Mouse (Mus musculus) heart, postnatal 36 days (tissue): ENCODE measurements at regions not wholly inside any gene's neighbourhood (a gene's known extent, or its start where the extent isn't known, plus 50 kb on each side); places are given as distances from the start of the nearest gene placed in this dataset.

Source experiments
- DNase-seq, 2 experiments: peaks; one replicate each; pipeline ENCODE4 v3.0.0; 2021 to 2022
- intact Hi-C: fragments of 180-260 bp; cut with DNase I; formaldehyde crosslinking; loops from one replicate; pipeline ENCODE4 v1.15.1; 2025

- no peak for DNase-seq
- intact Hi-C loops, result no loop called here
Observed at GRCm38 (mm10) chr6:66224164-66224903, 271.9 kb downstream of the 4930544G11Rik start.

- no peak for DNase-seq
- intact Hi-C loops, result no loop called here
Observed at GRCm38 (mm10) chr6:66236368-66236767, 284.0 kb downstream of the 4930544G11Rik start.

GRCm38 (mm10) chr6:66255378-66255777, 279.8 kb upstream of the Mad2l1 start:
- DNase-seq, result no peak
- intact Hi-C loops, result no loop called here

GRCm38 (mm10) chr6:66263429-66263828, 271.8 kb upstream of the Mad2l1 start:
- intact Hi-C loops, result no loop called here
- DNase-seq, result no peak

- intact Hi-C loops, result no loop called here
- no peak for DNase-seq
Observed at GRCm38 (mm10) chr6:66263918-66264317, 271.3 kb upstream of the Mad2l1 start.

GRCm38 (mm10) chr6:66268427-66268826, 266.8 kb upstream of the Mad2l1 start:
- DNase-seq, result no peak
- intact Hi-C loops, result no loop called here

- DNase-seq, result peak in 1 of 2 experiments; percentile 7
- intact Hi-C loops, result no loop called here
Observed at GRCm38 (mm10) chr6:66271414-66272206, 263.6 kb upstream of the Mad2l1 start.

- DNase-seq, result no peak
- intact Hi-C loops, result no loop called here
Observed at GRCm38 (mm10) chr6:66272216-66272615, 263.0 kb upstream of the Mad2l1 start.

GRCm38 (mm10) chr6:66274737-66275136, 260.5 kb upstream of the Mad2l1 start:
- intact Hi-C loops, result no loop called here
- DNase-seq, result no peak

GRCm38 (mm10) chr6:66280701-66281100, 254.5 kb upstream of the Mad2l1 start:
- intact Hi-C loops, result no loop called here
- no peak for DNase-seq

GRCm38 (mm10) chr6:66282566-66283115, 252.5 kb upstream of the Mad2l1 start:
- intact Hi-C loops, result no loop called here
- no peak for DNase-seq

GRCm38 (mm10) chr6:66283521-66283920, 251.7 kb upstream of the Mad2l1 start:
- intact Hi-C loops, result no loop called here
- no peak for DNase-seq

- DNase-seq, result no peak
- intact Hi-C loops, result no loop called here
Observed at GRCm38 (mm10) chr6:66287607-66288006, 247.6 kb upstream of the Mad2l1 start.

GRCm38 (mm10) chr6:66289196-66289595, 246.0 kb upstream of the Mad2l1 start:
- DNase-seq, result no peak
- intact Hi-C loops, result no loop called here

GRCm38 (mm10) chr6:66291576-66291975, 243.6 kb upstream of the Mad2l1 start:
- intact Hi-C loops, result no loop called here
- no peak for DNase-seq

GRCm38 (mm10) chr6:66298056-66298455, 237.1 kb upstream of the Mad2l1 start:
- no peak for DNase-seq
- intact Hi-C loops, result no loop called here

GRCm38 (mm10) chr6:66300189-66300588, 235.0 kb upstream of the Mad2l1 start:
- intact Hi-C loops, result no loop called here
- no peak for DNase-seq

- DNase-seq, result no peak
Observed at GRCm38 (mm10) chr6:66344848-66345247, 190.3 kb upstream of the Mad2l1 start.

GRCm38 (mm10) chr6:66347356-66347755, 187.8 kb upstream of the Mad2l1 start:
- intact Hi-C loops, result no loop called here

More at GRCm38 (mm10) chr6:66344848-66345247, 190.3 kb upstream of the Mad2l1 start:
- intact Hi-C loops, result no loop called here

GRCm38 (mm10) chr6:66361130-66361529, 174.1 kb upstream of the Mad2l1 start:
- DNase-seq, result peak; percentile 7 to 17
- intact Hi-C loops, result no loop called here

More at GRCm38 (mm10) chr6:66347356-66347755, 187.8 kb upstream of the Mad2l1 start:
- DNase-seq, result no peak

- DNase-seq, result peak; percentile 21 to 27
- intact Hi-C loops, result no loop called here
Observed at GRCm38 (mm10) chr6:66367263-66367662, 167.9 kb upstream of the Mad2l1 start.
